Mouse (Mus musculus) C2C12 (cell line): ENCODE results near the gene Cbfa2t3.

ENCODE experiments used
- CEBPB ChIP-seq: IDR thresholded peaks from one replicate; pipeline ENCODE4 v1.6.1; 2011; ENCODE audit warnings: low read depth, mild to moderate bottlenecking, control low read depth, moderate library complexity
- CTCF ChIP-seq: IDR thresholded peaks from one replicate; pipeline ENCODE4 v1.5.1; 2011; ENCODE audit not compliant: control insufficient read depth, insufficient read depth, insufficient read length
- FOSL1 ChIP-seq: IDR thresholded peaks from one replicate; pipeline ENCODE4 v1.8.0; 2011; ENCODE audit warnings: mild to moderate bottlenecking, low read length; ENCODE audit not compliant: poor library complexity, insufficient read depth, severe bottlenecking
- MAX ChIP-seq: IDR thresholded peaks from one replicate; pipeline ENCODE4 v1.6.1; 2011; ENCODE audit warnings: mild to moderate bottlenecking, control low read depth
- MYOD1 ChIP-seq: IDR thresholded peaks from one replicate; pipeline ENCODE4 v1.6.1; 2011; ENCODE audit warnings: low read depth; ENCODE audit not compliant: control insufficient read depth, insufficient read length
- MYOG ChIP-seq: IDR thresholded peaks from one replicate; pipeline ENCODE4 v1.6.1; 2011; ENCODE audit not compliant: control insufficient read depth, insufficient read length; ENCODE audit errors: extremely low read depth
- USF1 ChIP-seq: IDR thresholded peaks from one replicate; pipeline ENCODE4 v1.6.1; 2011; ENCODE audit warnings: low read depth, mild to moderate bottlenecking, control low read depth, moderate library complexity

DNA sequence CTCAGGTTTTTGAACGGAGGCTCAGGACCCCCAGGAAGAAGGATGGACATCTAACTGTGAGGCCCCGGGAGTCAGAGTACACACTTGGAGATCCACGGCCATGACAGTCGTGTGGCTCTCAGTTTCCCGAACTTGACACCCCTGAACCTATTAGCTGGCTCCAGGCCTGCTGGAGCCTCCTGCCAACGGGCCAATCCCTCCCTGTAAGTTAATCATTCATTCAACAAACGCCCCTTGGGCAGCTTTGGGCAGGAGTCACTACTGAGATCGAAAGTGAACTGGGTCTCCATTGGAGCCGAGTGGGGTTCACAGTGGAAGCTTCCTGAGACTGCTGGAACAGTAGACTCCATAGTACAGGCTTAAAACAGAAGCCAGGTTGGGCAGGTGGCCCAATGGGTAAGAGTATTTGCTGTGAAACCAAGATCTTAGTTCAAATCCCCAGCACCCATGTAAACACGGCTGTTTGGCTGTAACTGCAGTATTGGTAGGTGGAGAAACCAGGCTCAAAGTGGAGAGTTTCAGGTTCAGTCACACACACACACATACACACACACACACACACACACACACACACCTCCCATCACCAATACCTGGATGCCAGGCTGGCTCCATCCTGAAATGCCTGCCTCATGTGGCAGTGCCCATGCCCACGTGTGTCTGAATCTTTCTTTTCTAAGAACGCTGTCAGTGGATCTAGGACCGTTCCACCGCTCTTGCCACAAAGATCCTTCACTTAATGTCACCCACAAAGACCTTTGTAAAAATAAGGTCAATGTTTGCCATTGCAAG is 20.0 kb upstream of the Cbfa2t3 start:
- no peak for TF ChIP-seq MAX
- TF ChIP-seq CTCF = no peak
- TF ChIP-seq USF1 = no peak
- TF ChIP-seq CEBPB = no peak
- no peak for TF ChIP-seq MYOG
- no peak for TF ChIP-seq MYOD1
- no peak for TF ChIP-seq FOSL1
